Mouse (Mus musculus) left cerebral cortex, adult 2 months (tissue): ENCODE measurements around the gene Brf1. TPM values are rescaled to one million over a fixed set of nuclear protein-coding genes. Genes with fewer than 3 reads are reported as not detected.

Source experiments
- DNase-seq, 2 experiments: peaks; one replicate each; pipeline ENCODE4 v3.0.0; 2021 to 2022; ENCODE audit warnings: low spot score in 2 of 2, mixed read lengths in 1 of 2; ENCODE audit errors: extremely low spot score in 1 of 2
- H3K27ac ChIP-seq: fragments of 200-600 bp; 2 replicates; pipeline ENCODE4 v1.8.1; 2022
- H3K4me3 ChIP-seq: fragments of 200-600 bp; 2 replicates; pipeline ENCODE4 v1.8.1; 2022
- CTCF ChIP-seq: fragments of 200-600 bp; IDR thresholded peaks from 2 replicates; pipeline ENCODE4 v1.8.1; 2022; ENCODE audit warnings: antibody characterized with exemption, mild to moderate bottlenecking, moderate library complexity
- intact Hi-C: fragments of 180-260 bp; cut with DNase I; formaldehyde crosslinking; loops from one replicate; pipeline ENCODE4 v1.15.1; 2025
- total RNA-seq, 2 experiments: library from RNA; stranded (reverse); gene quantifications; 2 replicates each; pipeline ENCODE4 v1.2.3; 2021

Gene Brf1
- total RNA-seq, 2 experiments from 2014 or later, result 45.6 to 46.6 TPM

GRCm38 (mm10) chr12:113001133-113001474 is 600 bp upstream of the Brf1 start:
- no peak for TF ChIP-seq CTCF
- intact Hi-C loops, result loop anchor here (2.0 to 5.0 kb wide), 3 partner anchors 14 to 101 kb away; partner anchors contain the start of genes Btbd6 and Pacs2
- H3K27ac ChIP-seq, result peak overlapping the region; percentile 83
- peak overlapping the region; percentile 73 for H3K4me3 ChIP-seq
- no peak for DNase-seq

- no peak for TF ChIP-seq CTCF
- no peak for DNase-seq
- Histone ChIP-seq H3K4me3 (peak overlapping the region; percentile 73), H3K27ac (peak overlapping the region; percentile 87)
- intact Hi-C loops, result loop anchor here (2.0 to 5.0 kb wide), 3 partner anchors 15 to 103 kb away; partner anchors contain the start of genes Btbd6 and Pacs2
Measured at GRCm38 (mm10) chr12:112999569-113000293, 773 bp downstream of the Brf1 start.

GRCm38 (mm10) chr12:112994153-112994552 is 6.4 kb downstream of the Brf1 start:
- no peak for DNase-seq
- Histone ChIP-seq H3K27ac (no peak overlapping the region), H3K4me3 (no peak overlapping the region)
- TF ChIP-seq CTCF, result no peak
- intact Hi-C loops, result no loop called here

GRCm38 (mm10) chr12:112991444-112991843 is 9.1 kb downstream of the Brf1 start:
- no peak for DNase-seq
- TF ChIP-seq CTCF, result no peak
- intact Hi-C loops, result no loop called here

GRCm38 (mm10) chr12:112990706-112991405 is 9.6 kb downstream of the Brf1 start:
- Histone ChIP-seq H3K4me3 (no peak overlapping the region), H3K27ac (no peak overlapping the region)
- TF ChIP-seq CTCF, result no peak
- no peak for DNase-seq
- intact Hi-C loops, result no loop called here

More at GRCm38 (mm10) chr12:112991444-112991843, 9.1 kb downstream of the Brf1 start:
- H3K27ac ChIP-seq, result no peak overlapping the region
- H3K4me3 ChIP-seq, result no peak overlapping the region

- intact Hi-C loops, result no loop called here
- no peak for DNase-seq
- TF ChIP-seq CTCF, result peak; percentile 59
- H3K4me3 ChIP-seq, result no peak overlapping the region
- H3K27ac ChIP-seq, result no peak overlapping the region
Measured at GRCm38 (mm10) chr12:112987877-112988276, 12.6 kb downstream of the Brf1 start.

GRCm38 (mm10) chr12:112985346-112985745 is 15.2 kb downstream of the Brf1 start:
- Histone ChIP-seq H3K27ac (no peak overlapping the region), H3K4me3 (no peak overlapping the region)
- intact Hi-C loops, result no loop called here
- no peak for DNase-seq
- peak; percentile 43 for TF ChIP-seq CTCF

- no peak for DNase-seq
- intact Hi-C loops, result no loop called here
Measured at GRCm38 (mm10) chr12:112982031-112982430, 18.5 kb downstream of the Brf1 start.

GRCm38 (mm10) chr12:112977156-112977555 is 23.3 kb downstream of the Brf1 start:
- TF ChIP-seq CTCF, result no peak
- Histone ChIP-seq H3K4me3 (peak overlapping the region; percentile 77), H3K27ac (peak overlapping the region; percentile 98)
- no peak for DNase-seq
- intact Hi-C loops, result loop anchor here (2.0 kb wide), 1 partner anchor 24 kb away; the partner anchor contains the start of gene Brf1

More at GRCm38 (mm10) chr12:112982031-112982430, 18.5 kb downstream of the Brf1 start:
- no peak overlapping the region for H3K4me3 ChIP-seq
- H3K27ac ChIP-seq, result no peak overlapping the region
- TF ChIP-seq CTCF, result no peak

GRCm38 (mm10) chr12:112976371-112977073 is 24.0 kb downstream of the Brf1 start, which contains the start of gene Btbd6:
Btbd6 (plus strand) TSS chr12:112976482.
- peak within 1 kb of the TSS; percentile 98 for H3K27ac ChIP-seq
- H3K4me3 ChIP-seq, result peak within 1 kb of the TSS; percentile 77
- peak; percentile 66 for TF ChIP-seq CTCF
- DNase-seq, result peak; percentile 89 to 91
- intact Hi-C loops, result loop anchor here (2.0 kb wide), 1 partner anchor 24 kb away; the partner anchor contains the start of gene Brf1

- intact Hi-C loops, result no loop called here
- TF ChIP-seq CTCF, result no peak
- Histone ChIP-seq H3K4me3 (no peak overlapping the region), H3K27ac (no peak overlapping the region)
- DNase-seq, result no peak
Measured at GRCm38 (mm10) chr12:112974736-112975135, 25.8 kb downstream of the Brf1 start.

GRCm38 (mm10) chr12:112969616-112970015 is 30.9 kb downstream of the Brf1 start:
- no peak for TF ChIP-seq CTCF
- DNase-seq, result no peak
- Histone ChIP-seq H3K27ac (no peak overlapping the region), H3K4me3 (no peak overlapping the region)
- intact Hi-C loops, result no loop called here
